Mouse (Mus musculus): ENCODE results near the gene Dnttip1.

- TF ChIP-seq CTCF (IDR thresholded peaks at IDR 0.05; ENCODE audit: borderline replicate concordance, insufficient read depth, low read length): no peak
- TF ChIP-seq POLR2A (IDR thresholded peaks at IDR 0.05; ENCODE audit: low read depth, low read length): no peak
Measured at GRCm38 (mm10) chr2:164754800-164755199, 9.0 kb downstream of the Dnttip1 start.
